Mouse (Mus musculus): ENCODE data around the gene Zfp799. TPM values are rescaled to one million over a fixed set of nuclear protein-coding genes. Genes with fewer than 3 reads are reported as not detected.

Zfp799 gene
- polyA plus RNA-seq, 1 experiment from 2014 or later: 20.3 TPM

DNA sequence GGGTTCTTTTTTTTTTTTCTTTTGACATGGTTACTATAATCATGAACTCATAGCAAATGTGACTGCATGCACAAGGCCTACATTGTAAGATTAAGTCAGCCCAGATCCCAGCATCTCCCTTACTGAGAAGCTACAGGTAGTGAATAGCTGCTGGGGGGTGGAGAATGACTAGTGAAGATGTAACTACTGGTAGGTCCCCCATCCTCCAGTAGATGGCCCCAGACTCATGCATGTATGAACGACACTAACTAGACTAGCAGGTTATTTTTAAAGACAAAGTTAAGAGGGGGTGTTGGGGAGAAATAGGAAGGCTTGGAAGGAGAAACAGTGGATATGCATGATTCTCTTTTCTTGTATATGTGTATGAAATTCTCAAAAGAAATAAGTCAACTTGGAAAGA, 58.8 kb downstream of the Zfp799 start:
- Histone ChIP-seq H3K4me1 (replicated peaks; ENCODE audit: control insufficient read depth, insufficient read depth, low read length) (no peaks in the 10 kb centered on the region), H3K36me3 (ENCODE audit: control insufficient read depth, insufficient read depth, low read length) (peaks cover 20% of the 10 kb centered on the region; the same call in 1 of the 2 replicates), H3K9ac (ENCODE audit: low read length) (no peak overlapping the region), H3K27me3 (ENCODE audit: control insufficient read depth, insufficient read depth, low read length) (no peaks in the 10 kb centered on the region), H3K4me3 (ENCODE audit: low read depth, low read length) (no peak overlapping the region), H3K9me3 (ENCODE audit: control insufficient read depth, low read length) (no peaks in the 10 kb centered on the region; the same call in 1 of the 2 replicates), H3K4me2 (ENCODE audit: low read depth, low read length, severe bottlenecking) (no peak overlapping the region), H3K27ac (ENCODE audit: low read depth, low read length) (no peak overlapping the region)
- WGBS: 85% methylated on average over 1 of the region's 1 CpGs
- ATAC-seq (replicated peaks; ENCODE audit: low FRiP score): no peak
- DNase-seq (ENCODE audit: low spot score): no peak

DNA sequence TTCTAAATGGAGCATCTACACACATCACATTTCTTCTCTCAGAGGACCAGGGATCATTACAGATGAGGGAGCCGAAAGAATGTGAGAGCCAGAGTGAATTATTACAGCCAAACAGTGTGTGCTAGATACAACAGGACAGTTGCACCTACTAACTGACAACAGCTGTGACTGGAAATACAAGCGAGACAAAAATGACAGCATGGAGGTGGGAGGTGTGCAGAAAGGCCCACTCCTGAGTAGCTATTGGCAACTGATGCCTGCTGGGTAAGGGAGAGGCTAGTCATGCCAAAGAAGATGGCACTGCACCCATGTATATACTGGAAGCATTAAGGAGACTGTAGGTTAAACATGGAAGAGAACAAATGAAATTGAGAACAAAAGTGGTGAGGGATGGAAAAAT, 63.6 kb downstream of the Zfp799 start:
- Histone ChIP-seq H3K9me3 (ENCODE audit: control insufficient read depth, low read length) (peaks cover 6% of the 10 kb centered on the region; the same call in 1 of the 2 replicates), H3K4me2 (ENCODE audit: low read depth, low read length, severe bottlenecking) (no peak overlapping the region), H3K27me3 (ENCODE audit: control insufficient read depth, insufficient read depth, low read length) (no peaks in the 10 kb centered on the region), H3K4me3 (ENCODE audit: low read depth, low read length) (no peak overlapping the region), H3K4me1 (replicated peaks; ENCODE audit: control insufficient read depth, insufficient read depth, low read length) (no peaks in the 10 kb centered on the region), H3K36me3 (ENCODE audit: control insufficient read depth, insufficient read depth, low read length) (peaks cover 20% of the 10 kb centered on the region; the same call in 1 of the 2 replicates), H3K9ac (ENCODE audit: low read length) (no peak overlapping the region), H3K27ac (ENCODE audit: low read depth, low read length) (no peak overlapping the region)
- ATAC-seq (replicated peaks; ENCODE audit: low FRiP score) (no peak), DNase-seq (ENCODE audit: low spot score) (no peak)
- WGBS: 94% methylated on average over 2 of the region's 2 CpGs

Other genes with a start within 250 kb of the Zfp799 start
- not detected in 2 replicates for gene Cyp4f37, start 209.0 kb downstream of the Zfp799 start, polyA plus RNA-seq (2014; fragmentation: Nextera tagmentation; extraction: Ambion mirVana)
- not detected in 2 replicates for gene Cyp4f40, start 171.4 kb downstream of the Zfp799 start, polyA plus RNA-seq (2014; fragmentation: Nextera tagmentation; extraction: Ambion mirVana)
- 1.1 and 1.8 TPM in 2 replicates for gene Cyp4f15, start 144.6 kb downstream of the Zfp799 start, polyA plus RNA-seq (2014; fragmentation: Nextera tagmentation; extraction: Ambion mirVana)
- 45.8 and 48.1 TPM in 2 replicates for gene Zfp871, start 42.0 kb downstream of the Zfp799 start, polyA plus RNA-seq (2014; fragmentation: Nextera tagmentation; extraction: Ambion mirVana)
- gene Zfp811, start 20.3 kb downstream of the Zfp799 start, polyA plus RNA-seq (2014; fragmentation: Nextera tagmentation; extraction: Ambion mirVana): 25.0 and 27.4 TPM in 2 replicates
- gene Zfp870, start 61.4 kb upstream of the Zfp799 start, polyA plus RNA-seq (2014; fragmentation: Nextera tagmentation; extraction: Ambion mirVana): 9.0 and 10.1 TPM in 2 replicates
- gene Cyp4f14, start 87.1 kb upstream of the Zfp799 start, polyA plus RNA-seq (2014; fragmentation: Nextera tagmentation; extraction: Ambion mirVana): not detected in 2 replicates
- 3.3 and 4.0 TPM in 2 replicates for gene Cyp4f13, start 117.1 kb upstream of the Zfp799 start, polyA plus RNA-seq (2014; fragmentation: Nextera tagmentation; extraction: Ambion mirVana)
- 13.6 and 14.6 TPM in 2 replicates for gene Zfp472, start 135.6 kb upstream of the Zfp799 start, polyA plus RNA-seq (2014; fragmentation: Nextera tagmentation; extraction: Ambion mirVana)
- gene Zfp952, start 162.9 kb upstream of the Zfp799 start, polyA plus RNA-seq (2014; fragmentation: Nextera tagmentation; extraction: Ambion mirVana): 16.2 and 16.7 TPM in 2 replicates
- 20.4 and 23.2 TPM in 2 replicates for gene Zfp763, start 203.1 kb upstream of the Zfp799 start, polyA plus RNA-seq (2014; fragmentation: Nextera tagmentation; extraction: Ambion mirVana)
- not detected in 2 replicates for gene 4921501E09Rik, start 237.8 kb upstream of the Zfp799 start, polyA plus RNA-seq (2014; fragmentation: Nextera tagmentation; extraction: Ambion mirVana)